Mouse (Mus musculus) urinary bladder, adult 2 months (tissue): ENCODE results near the gene Ccdc170. TPM values are rescaled to one million over a fixed set of nuclear protein-coding genes. Genes with fewer than 3 reads are reported as not detected.
"Not testable (repeated sequence)": the region's sequence is repeated elsewhere in the genome, so short reads cannot be mapped to it uniquely, and the experiment has no call there.

ENCODE experiments used
- DNase-seq: peaks from one replicate; pipeline ENCODE4 v3.0.0; 2022; ENCODE audit warnings: low spot score
- polyA plus RNA-seq: library from polyadenylated mRNA; depleted of rRNA; stranded (reverse); fragments of >200 nt; gene quantifications from 2 replicates; pipeline ENCODE4 v1.2.3, GENCODE M21; 2012; rRNA removed

Ccdc170 gene
- polyA plus RNA-seq, result 0.30 and 0.65 TPM in 2 replicates

GRCm38 (mm10) chr10:4482355-4482754 lies at the start of gene Ccdc170:
Ccdc170 (plus strand) TSS chr10:4482502.
- DNase-seq, result no peak

GRCm38 (mm10) chr10:4432996-4433755 lies 49.1 kb upstream of the Ccdc170 start:
- no peak for DNase-seq

GRCm38 (mm10) chr10:4433871-4434270 lies 48.4 kb upstream of the Ccdc170 start:
- DNase-seq, result not testable (repeated sequence)

GRCm38 (mm10) chr10:4435416-4435815 lies 46.9 kb upstream of the Ccdc170 start:
- no peak for DNase-seq

- no peak for DNase-seq
Observed at GRCm38 (mm10) chr10:4456409-4456808, 25.9 kb upstream of the Ccdc170 start.

- DNase-seq, result no peak
Observed at GRCm38 (mm10) chr10:4460201-4460600, 22.1 kb upstream of the Ccdc170 start.

GRCm38 (mm10) chr10:4465799-4466198 lies 16.5 kb upstream of the Ccdc170 start:
- no peak for DNase-seq

- no peak for DNase-seq
Observed at GRCm38 (mm10) chr10:4469406-4469805, 12.9 kb upstream of the Ccdc170 start.

GRCm38 (mm10) chr10:4473591-4473993 lies 8.7 kb upstream of the Ccdc170 start:
- no peak for DNase-seq

- DNase-seq, result no peak
Observed at GRCm38 (mm10) chr10:4475431-4475830, 6.9 kb upstream of the Ccdc170 start.

GRCm38 (mm10) chr10:4476604-4477003 lies 5.7 kb upstream of the Ccdc170 start:
- no peak for DNase-seq

- no peak for DNase-seq
Observed at GRCm38 (mm10) chr10:4480929-4481328, 1.4 kb upstream of the Ccdc170 start.

GRCm38 (mm10) chr10:4481695-4482094 lies 607 bp upstream of the Ccdc170 start:
- DNase-seq, result no peak

GRCm38 (mm10) chr10:4483848-4484247 lies 1.5 kb downstream of the Ccdc170 start:
- no peak for DNase-seq

- DNase-seq, result no peak
Observed at GRCm38 (mm10) chr10:4484986-4485385, 2.7 kb downstream of the Ccdc170 start.

GRCm38 (mm10) chr10:4489865-4490264 lies 7.6 kb downstream of the Ccdc170 start:
- no peak for DNase-seq

- no peak for DNase-seq
Observed at GRCm38 (mm10) chr10:4491281-4491680, 9.0 kb downstream of the Ccdc170 start.

- no peak for DNase-seq
Observed at GRCm38 (mm10) chr10:4492045-4492444, 9.7 kb downstream of the Ccdc170 start.

- no peak for DNase-seq
Observed at GRCm38 (mm10) chr10:4492909-4493308, 10.6 kb downstream of the Ccdc170 start.

- no peak for DNase-seq
Observed at GRCm38 (mm10) chr10:4503251-4503650, 20.9 kb downstream of the Ccdc170 start.

- no peak for DNase-seq
Observed at GRCm38 (mm10) chr10:4512725-4513124, 30.4 kb downstream of the Ccdc170 start.

- no peak for DNase-seq
Observed at GRCm38 (mm10) chr10:4517614-4518013, 35.3 kb downstream of the Ccdc170 start.

- DNase-seq, result no peak
Observed at GRCm38 (mm10) chr10:4519645-4520044, 37.3 kb downstream of the Ccdc170 start.
